Mouse (Mus musculus) E14TG2a.4 (cell line): ENCODE measurements around the gene Srsf7.

Source experiments
- H3K27me3 ChIP-seq: 2 replicates; pipeline ENCODE4 v1.6.1; 2014; ENCODE audit warnings: low read length, control low read depth; ENCODE audit not compliant: insufficient read depth
- H3K36me3 ChIP-seq: 2 replicates; pipeline ENCODE4 v1.6.1; 2014; ENCODE audit warnings: low read length, control low read depth; ENCODE audit not compliant: insufficient read depth
- H3K4me1 ChIP-seq: replicated peaks from 2 replicates; pipeline ENCODE4 v1.6.1; 2014; ENCODE audit warnings: low read depth, low read length, control low read depth
- H3K4me3 ChIP-seq: replicated peaks from 2 replicates; pipeline ENCODE4 v1.5.1; 2014; ENCODE audit warnings: mild to moderate bottlenecking, low read length
- H3K9me3 ChIP-seq: 2 replicates; pipeline ENCODE4 v1.6.1; 2014; ENCODE audit warnings: low read length, control low read depth
- CTCF ChIP-seq: conservative IDR thresholded peaks from 2 replicates; pipeline ENCODE4 v1.5.1; 2014; ENCODE audit warnings: low read length
- NANOG ChIP-seq: IDR thresholded peaks from 2 replicates; pipeline ENCODE4 v1.6.1; 2014; ENCODE audit warnings: borderline replicate concordance, low read length, mixed read lengths
- POU5F1 ChIP-seq: IDR thresholded peaks from 2 replicates; pipeline ENCODE4 v1.6.1; 2014; ENCODE audit warnings: low read length, borderline replicate concordance

Srsf7 gene

DNA sequence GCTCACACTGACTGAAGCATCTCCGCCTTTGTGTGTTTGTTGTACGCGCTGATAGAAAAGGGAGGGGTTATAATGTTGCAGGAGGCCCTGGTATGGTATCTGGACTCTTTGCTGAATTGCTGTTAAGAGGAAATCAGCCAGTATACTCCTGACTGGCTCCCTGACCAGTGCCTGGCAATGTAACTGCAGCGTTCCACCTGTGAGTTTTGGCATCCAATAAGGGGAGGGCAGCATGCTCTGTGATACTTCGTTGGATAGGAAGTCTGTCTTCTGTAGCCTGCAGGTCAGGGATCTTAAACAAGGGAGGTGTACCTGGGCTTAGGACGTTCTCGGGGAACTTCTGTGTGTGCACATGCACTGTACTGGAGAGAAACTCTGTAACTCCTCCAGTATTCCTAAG, 36.2 kb downstream of the Srsf7 start:
- no peaks in the 10 kb centered on the region for H3K27me3 ChIP-seq
- peaks cover 44% of the 10 kb centered on the region for H3K4me1 ChIP-seq
- TF ChIP-seq POU5F1 (no peak), CTCF (no peak), NANOG (no peak)
- no peaks in the 10 kb centered on the region for H3K36me3 ChIP-seq
- H3K4me3 ChIP-seq = no peak overlapping the region
- peaks cover 4% of the 10 kb centered on the region; the same call in 1 of the 2 replicates for H3K9me3 ChIP-seq

DNA sequence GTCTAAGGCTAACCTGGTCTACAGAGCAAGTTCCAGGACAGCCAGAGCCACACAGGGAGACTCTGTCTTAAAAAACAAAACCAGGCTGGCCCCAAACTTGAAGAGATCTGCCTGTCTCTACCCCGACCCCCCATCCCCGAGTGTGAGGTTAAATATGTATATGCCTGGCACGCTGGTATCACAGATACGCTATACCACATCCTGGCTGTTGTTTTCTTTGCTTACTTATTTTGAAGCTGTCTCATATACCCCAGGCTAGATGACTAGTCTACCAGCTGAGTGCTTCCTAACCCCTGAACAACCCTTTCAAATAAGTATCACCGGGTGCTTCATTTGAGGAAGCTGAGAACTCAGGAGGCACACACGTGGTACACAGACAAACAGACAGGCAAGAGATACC, 37.3 kb downstream of the Srsf7 start:
- Histone ChIP-seq H3K4me1 (peaks cover 34% of the 10 kb centered on the region), H3K4me3 (no peak overlapping the region), H3K27me3 (0 out of 2 replicates have a peak, but pooled peaks cover 2% of the 10 kb centered on the region), H3K9me3 (peaks cover 4% of the 10 kb centered on the region; the same call in 1 of the 2 replicates), H3K36me3 (no peaks in the 10 kb centered on the region)
- TF ChIP-seq NANOG = no peak
- no peak for TF ChIP-seq CTCF
- no peak for TF ChIP-seq POU5F1

DNA sequence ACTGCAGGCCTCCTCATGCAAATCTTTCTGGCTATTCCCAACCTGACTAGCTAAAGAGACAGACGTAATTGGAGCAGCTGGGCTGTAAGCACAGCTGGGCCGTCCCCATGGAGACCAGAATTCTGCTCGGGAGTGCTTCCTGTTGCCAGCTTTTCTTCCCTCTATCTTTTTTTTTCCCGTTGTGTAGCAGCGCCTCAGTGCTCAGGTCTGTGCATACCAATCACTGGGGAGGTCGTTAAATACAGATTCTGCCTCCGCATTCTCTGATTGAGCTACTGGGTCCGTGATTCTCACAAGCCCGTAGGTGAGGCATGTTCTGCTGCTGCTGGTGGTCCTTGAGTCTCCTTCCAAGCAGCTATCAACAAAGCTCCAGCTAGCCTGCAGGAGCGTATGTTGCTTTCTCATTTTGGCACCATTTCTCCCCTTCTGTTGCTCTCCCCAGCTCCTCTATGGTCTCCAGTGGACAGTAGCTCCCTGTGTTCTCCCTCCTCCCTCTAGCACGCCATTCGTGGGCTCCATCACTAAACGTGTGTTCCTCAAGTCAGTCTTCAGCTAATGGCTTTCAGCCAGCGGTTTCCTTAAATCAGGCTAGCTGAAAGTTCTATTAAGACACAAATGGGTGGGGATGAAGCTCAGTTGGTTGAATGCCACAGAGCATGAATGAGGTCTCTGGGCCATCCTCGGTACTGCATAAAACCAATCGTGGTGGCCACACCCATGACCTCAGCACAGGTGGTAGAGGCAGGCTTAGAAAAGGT, 38.5 kb downstream of the Srsf7 start:
- H3K4me3 ChIP-seq = peak overlapping the region; percentile 43
- no peaks in the 10 kb centered on the region for H3K36me3 ChIP-seq
- H3K9me3 ChIP-seq = peaks cover 4% of the 10 kb centered on the region; the same call in 1 of the 2 replicates
- H3K4me1 ChIP-seq = peaks cover 26% of the 10 kb centered on the region
- 0 out of 2 replicates have a peak, but pooled peaks cover 2% of the 10 kb centered on the region for H3K27me3 ChIP-seq
- TF ChIP-seq POU5F1 (no peak), NANOG (no peak), CTCF (no peak)

DNA sequence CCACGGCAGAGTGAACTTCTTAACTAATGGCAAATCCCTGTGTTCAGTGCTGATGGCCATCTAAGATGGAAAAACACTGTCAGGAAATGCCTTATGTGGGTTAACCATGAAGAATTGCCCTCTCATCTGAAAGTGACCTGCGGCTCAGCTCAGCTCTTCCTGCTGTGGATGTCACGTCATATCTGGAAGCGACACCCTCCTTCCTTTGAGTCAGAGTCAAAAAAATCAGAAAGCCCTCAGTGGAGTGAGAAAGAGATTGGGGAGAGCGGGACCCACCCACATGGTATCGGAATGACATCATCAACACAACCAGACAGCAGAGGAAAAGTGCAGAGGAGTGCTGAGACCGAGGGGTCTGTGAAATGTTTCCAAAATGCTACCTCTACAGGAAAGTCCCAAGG, 39.3 kb downstream of the Srsf7 start:
- Histone ChIP-seq H3K36me3 (no peaks in the 10 kb centered on the region), H3K9me3 (peaks cover 4% of the 10 kb centered on the region; the same call in 1 of the 2 replicates), H3K4me3 (no peak overlapping the region), H3K27me3 (0 out of 2 replicates have a peak, but pooled peaks cover 2% of the 10 kb centered on the region), H3K4me1 (peaks cover 26% of the 10 kb centered on the region)
- TF ChIP-seq POU5F1 (no peak), CTCF (no peak), NANOG (no peak)

DNA sequence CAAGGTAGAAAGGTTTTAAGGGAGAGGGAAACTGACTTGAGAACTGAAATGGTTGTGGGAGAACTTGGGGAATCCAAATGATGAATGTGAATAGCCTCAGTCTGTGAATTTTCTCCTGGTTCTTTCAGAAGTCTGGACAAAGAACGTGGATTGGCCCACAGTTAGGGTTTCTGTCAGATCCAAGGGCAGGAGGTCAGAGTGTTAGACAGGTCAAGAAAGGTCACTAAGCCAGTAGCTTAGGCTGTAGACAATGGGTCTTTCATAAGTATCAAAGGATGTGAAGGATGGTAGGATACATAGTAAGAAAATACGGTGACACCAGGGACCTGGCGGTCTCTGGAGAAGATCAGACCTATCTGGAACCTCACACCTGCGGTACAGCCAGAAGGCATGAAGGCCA, 39.7 kb downstream of the Srsf7 start:
- no peaks in the 10 kb centered on the region for H3K36me3 ChIP-seq
- peaks cover 27% of the 10 kb centered on the region for H3K4me1 ChIP-seq
- no peak for TF ChIP-seq CTCF
- TF ChIP-seq NANOG = no peak
- no peak for TF ChIP-seq POU5F1
- 0 out of 2 replicates have a peak, but pooled peaks cover 2% of the 10 kb centered on the region for H3K27me3 ChIP-seq
- peaks cover 4% of the 10 kb centered on the region; the same call in 1 of the 2 replicates for H3K9me3 ChIP-seq
- H3K4me3 ChIP-seq = no peak overlapping the region

DNA sequence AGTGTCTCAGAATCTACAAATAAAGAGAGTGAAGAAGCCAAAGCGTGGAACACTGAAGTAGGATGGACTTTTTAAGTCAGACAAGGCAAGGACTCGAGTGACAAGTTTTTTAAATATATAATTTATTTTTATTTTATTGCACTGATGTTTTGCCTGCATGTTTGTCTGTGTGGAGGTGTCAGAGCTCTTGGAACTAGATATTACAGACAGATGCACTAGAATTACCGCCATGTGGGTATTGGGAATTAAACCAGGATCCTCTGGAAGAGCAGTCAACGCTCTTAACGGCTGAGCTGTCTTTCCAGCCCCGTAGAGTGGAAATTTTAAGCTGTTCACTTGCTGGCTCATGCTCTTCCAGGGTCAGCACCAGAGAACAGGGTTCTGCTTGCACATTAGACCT, 40.8 kb downstream of the Srsf7 start:
- Histone ChIP-seq H3K27me3 (0 out of 2 replicates have a peak, but pooled peaks cover 2% of the 10 kb centered on the region), H3K4me3 (no peak overlapping the region), H3K4me1 (peaks cover 28% of the 10 kb centered on the region), H3K9me3 (no peaks in the 10 kb centered on the region), H3K36me3 (no peaks in the 10 kb centered on the region)
- TF ChIP-seq POU5F1 (no peak), CTCF (no peak), NANOG (no peak)

DNA sequence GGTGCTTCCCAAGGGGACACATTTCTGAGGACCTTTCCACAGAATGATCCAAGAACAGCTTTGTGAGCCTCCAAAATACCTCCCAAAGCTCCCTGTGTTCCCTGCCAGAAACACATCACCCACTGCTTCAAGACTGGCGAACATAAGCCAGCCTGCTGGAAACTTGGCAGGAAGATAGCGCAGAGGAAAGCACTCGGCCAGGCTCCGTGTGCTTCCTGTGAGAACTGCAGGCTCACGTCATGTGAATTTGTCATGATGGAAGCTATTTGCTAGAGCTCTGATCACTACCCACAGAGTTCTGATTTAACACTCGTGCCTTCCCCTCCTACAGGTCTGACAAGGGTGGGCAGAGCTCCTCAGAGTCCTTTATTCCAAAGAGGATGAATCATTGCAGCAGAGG, 41.4 kb downstream of the Srsf7 start:
- TF ChIP-seq NANOG (no peak), POU5F1 (no peak), CTCF (no peak)
- Histone ChIP-seq H3K4me1 (peaks cover 28% of the 10 kb centered on the region), H3K27me3 (0 out of 2 replicates have a peak, but pooled peaks cover 2% of the 10 kb centered on the region), H3K9me3 (no peaks in the 10 kb centered on the region), H3K4me3 (no peak overlapping the region), H3K36me3 (no peaks in the 10 kb centered on the region)

DNA sequence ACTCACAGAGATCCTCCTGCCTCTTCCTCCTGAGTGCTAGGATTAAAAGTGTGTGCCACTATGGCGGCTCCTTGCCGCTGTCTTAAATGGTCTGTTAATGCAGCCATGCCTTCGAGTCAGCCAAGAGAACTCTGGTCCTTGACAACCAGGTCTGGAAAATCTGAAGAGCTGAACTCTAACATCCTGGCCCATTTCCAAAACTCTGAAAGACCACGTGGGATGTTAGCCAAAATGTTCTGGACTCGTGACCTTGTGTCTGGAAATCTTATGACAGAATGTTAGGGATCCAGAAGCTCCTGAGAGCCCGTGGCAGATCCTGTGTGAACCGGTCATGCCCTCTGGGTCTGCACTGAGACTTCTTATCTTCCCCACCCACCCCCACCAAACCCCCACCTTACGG, 43.1 kb downstream of the Srsf7 start:
- H3K9me3 ChIP-seq = no peaks in the 10 kb centered on the region
- H3K27me3 ChIP-seq = 0 out of 2 replicates have a peak, but pooled peaks cover 2% of the 10 kb centered on the region
- H3K36me3 ChIP-seq = no peaks in the 10 kb centered on the region
- H3K4me1 ChIP-seq = peaks cover 18% of the 10 kb centered on the region
- H3K4me3 ChIP-seq = no peak overlapping the region
- TF ChIP-seq CTCF (no peak), NANOG (no peak), POU5F1 (no peak)

DNA sequence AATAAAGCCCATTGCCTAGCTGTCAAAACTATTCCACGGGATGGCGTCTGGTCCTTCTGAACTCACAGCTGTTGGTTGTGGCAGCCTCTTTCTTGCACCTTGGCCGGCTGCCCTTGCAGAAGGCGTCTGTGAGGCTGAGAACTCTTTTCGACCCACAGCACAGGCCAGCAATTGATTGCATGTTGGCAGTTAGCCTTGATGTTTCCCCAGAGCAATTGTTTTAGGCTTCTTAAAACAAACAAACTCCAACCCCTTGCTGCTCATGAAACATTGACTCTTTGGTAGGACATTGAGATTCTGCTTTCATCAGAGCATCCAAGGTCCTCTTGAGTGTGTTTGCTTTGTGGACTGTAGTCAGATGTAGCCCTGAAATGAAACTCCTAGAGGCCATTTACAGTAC, 46.7 kb downstream of the Srsf7 start:
- TF ChIP-seq NANOG = no peak
- TF ChIP-seq CTCF = no peak
- no peak for TF ChIP-seq POU5F1
- no peaks in the 10 kb centered on the region for H3K36me3 ChIP-seq
- H3K4me1 ChIP-seq = 0 out of 2 replicates have a peak, but pooled peaks cover 2% of the 10 kb centered on the region
- H3K27me3 ChIP-seq = no peaks in the 10 kb centered on the region
- H3K9me3 ChIP-seq = no peaks in the 10 kb centered on the region
- H3K4me3 ChIP-seq = no peak overlapping the region
